Mouse (Mus musculus): ENCODE data around the gene C1ql2.

DNA sequence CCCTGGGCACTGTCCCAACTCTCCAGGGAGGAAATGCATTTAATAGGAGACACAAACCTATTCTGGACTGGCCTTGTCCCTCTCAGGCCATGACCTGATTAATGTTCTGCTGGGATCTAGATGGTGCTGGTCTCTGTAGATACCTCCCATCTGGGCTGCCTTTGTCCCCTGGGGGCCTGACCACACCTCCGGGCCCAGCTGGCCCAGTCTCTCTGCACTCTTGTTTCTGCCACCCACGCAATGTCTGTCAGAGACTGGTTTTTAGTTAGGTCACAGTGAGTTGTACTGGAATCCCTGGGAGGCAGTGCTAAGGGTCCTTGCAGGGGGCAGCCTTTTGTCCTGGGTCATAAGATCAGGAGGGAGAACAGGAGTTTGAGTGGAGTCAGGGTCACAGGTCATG lies 34.5 kb downstream of the C1ql2 start:
- TF ChIP-seq GATA1 (IDR thresholded peaks at IDR 0.05; ENCODE audit: borderline replicate concordance, low read length) (no peak), FLI1 (IDR thresholded peaks at IDR 0.05; ENCODE audit: low read length) (no peak)

All from megakaryocyte, embryonic 14.5 days (primary cell).